Mouse (Mus musculus) small intestine, adult 2 months (tissue): ENCODE results near the gene Nelfcd. TPM values are rescaled to one million over a fixed set of nuclear protein-coding genes. Genes with fewer than 3 reads are reported as not detected.

Experiments used
- H3K27ac ChIP-seq: fragments of 200-500 bp; 2 replicates; pipeline ENCODE4 v1.5.1; 2012; ENCODE audit warnings: low read depth, low read length, control low read depth, inconsistent platforms; ENCODE audit not compliant: insufficient read depth
- H3K27me3 ChIP-seq: fragments of 200-500 bp; 2 replicates; pipeline ENCODE4 v1.6.1; 2012; ENCODE audit warnings: mild to moderate bottlenecking, moderate library complexity, low read length, inconsistent platforms; ENCODE audit not compliant: control insufficient read depth, insufficient read depth
- H3K36me3 ChIP-seq: fragments of 200-500 bp; 2 replicates; pipeline ENCODE4 v1.6.1; 2012; ENCODE audit warnings: mild to moderate bottlenecking, low read length, control low read depth, inconsistent platforms; ENCODE audit not compliant: control insufficient read depth, insufficient read depth
- H3K4me1 ChIP-seq: fragments of 200-500 bp; 2 replicates; pipeline ENCODE4 v1.6.1; 2012; ENCODE audit warnings: low read length, inconsistent platforms, mixed read lengths; ENCODE audit not compliant: control insufficient read depth, insufficient read depth, insufficient read length
- H3K4me3 ChIP-seq: fragments of 200-500 bp; 2 replicates; pipeline ENCODE4 v1.5.1; 2012; ENCODE audit warnings: low read depth, mild to moderate bottlenecking, control low read depth, inconsistent platforms, low read length, moderate library complexity
- CTCF ChIP-seq: fragments of 200-500 bp; IDR thresholded peaks from 2 replicates; pipeline ENCODE4 v1.5.1; 2012; ENCODE audit warnings: low read depth, mild to moderate bottlenecking, control low read depth, inconsistent platforms, low read length, moderate library complexity, mixed read lengths; ENCODE audit not compliant: insufficient replicate concordance, insufficient read length; ENCODE audit errors: extremely low read depth
- POLR2A ChIP-seq: fragments of 200-500 bp; IDR thresholded peaks from 2 replicates; pipeline ENCODE4 v1.6.1; 2012; ENCODE audit warnings: low read depth, mild to moderate bottlenecking, control low read depth, inconsistent platforms, low read length, moderate library complexity
- WGBS: fragments of 180-500 bp; shearing (Covaris S2); methylation state at CpG from one replicate; pipeline ENCODE4 v1.1.7; 2018; 5-methylcytosine and 5-hydroxymethylcytosine counted together
- polyA plus RNA-seq: library from polyadenylated mRNA; depleted of rRNA; stranded (reverse); fragments of >200 nt; gene quantifications from 2 replicates; pipeline ENCODE4 v1.2.3, GENCODE M21; 2012

Nelfcd gene
- polyA plus RNA-seq, 1 experiment: 50.4 TPM

DNA sequence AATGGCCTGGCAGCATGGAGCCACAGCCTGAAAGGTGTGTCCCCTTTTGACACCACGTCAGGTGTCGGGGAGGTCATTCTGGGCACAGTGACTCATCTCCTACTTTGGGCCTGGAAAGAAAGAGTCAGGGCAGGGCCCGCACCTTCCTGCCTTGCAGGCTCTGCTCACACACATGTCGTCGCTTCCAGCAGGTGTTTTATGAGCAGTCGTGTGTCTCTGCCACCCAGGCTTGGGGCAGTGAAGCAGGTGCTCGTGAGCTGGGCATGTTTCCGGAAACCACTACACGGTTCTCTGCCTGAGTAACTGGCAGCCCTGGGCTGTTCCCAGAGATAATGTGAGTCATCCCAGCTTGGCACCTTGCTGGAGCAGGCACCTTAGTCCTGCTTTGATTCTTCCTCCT, 26.9 kb downstream of the Nelfcd start:
- WGBS: 33% methylated on average over 9 of the region's 9 CpGs
- no peaks in the 10 kb centered on the region for H3K27me3 ChIP-seq
- H3K4me1 ChIP-seq: peaks cover 17% of the 10 kb centered on the region
- peak overlapping the region; percentile 37 for H3K4me3 ChIP-seq
- peak overlapping the region; percentile 35 for H3K27ac ChIP-seq
- TF ChIP-seq POLR2A (no peak), CTCF (no peak)
- H3K36me3 ChIP-seq: no peaks in the 10 kb centered on the region

DNA sequence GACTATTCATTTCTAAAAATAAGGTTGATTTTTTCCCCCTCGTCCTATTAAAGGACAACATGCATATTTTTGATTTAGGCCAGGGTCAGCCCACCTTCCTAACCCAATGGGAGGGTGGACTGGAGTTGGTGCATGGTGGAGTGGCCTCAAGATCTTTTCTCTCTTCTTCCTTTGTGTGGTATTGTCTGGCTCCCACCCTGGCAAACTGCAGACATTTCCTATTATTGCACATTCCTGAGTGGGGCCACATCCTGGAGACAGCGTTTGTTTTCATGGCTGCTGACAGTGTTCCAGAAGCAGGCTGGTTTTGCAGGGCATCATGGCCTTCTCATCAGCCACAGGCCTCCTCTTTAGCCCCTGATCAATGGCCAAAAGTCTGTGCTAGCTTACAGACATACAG, 27.4 kb downstream of the Nelfcd start:
- H3K27me3 ChIP-seq: no peaks in the 10 kb centered on the region
- H3K4me3 ChIP-seq: no peak overlapping the region
- H3K27ac ChIP-seq: no peak overlapping the region
- 48% methylated on average over 2 of the region's 2 CpGs for WGBS
- H3K4me1 ChIP-seq: peaks cover 12% of the 10 kb centered on the region
- no peaks in the 10 kb centered on the region for H3K36me3 ChIP-seq
- TF ChIP-seq POLR2A (no peak), CTCF (no peak)

DNA sequence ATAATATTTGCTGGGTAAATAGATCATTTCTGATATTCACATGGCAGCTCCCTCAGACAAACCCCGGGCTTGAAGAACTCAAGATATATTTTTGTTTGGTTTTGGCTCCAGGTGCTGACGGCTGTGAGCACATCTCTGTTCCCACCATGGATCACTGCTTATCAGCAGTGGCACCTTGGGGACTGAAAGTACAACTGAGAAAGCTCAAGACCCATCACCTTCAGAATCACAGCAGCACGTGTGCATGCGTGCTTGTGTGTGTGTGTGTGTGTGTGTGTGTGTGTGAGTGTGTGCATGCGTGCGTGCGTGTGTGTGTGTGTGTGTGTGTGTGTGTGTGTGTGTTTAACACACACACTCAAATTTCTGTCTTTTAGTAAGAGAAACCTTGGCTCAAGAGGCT, 28.8 kb downstream of the Nelfcd start:
- H3K27ac ChIP-seq: no peak overlapping the region
- H3K27me3 ChIP-seq: no peaks in the 10 kb centered on the region
- TF ChIP-seq CTCF: no peak
- no peak for TF ChIP-seq POLR2A
- H3K4me1 ChIP-seq: peaks cover 6% of the 10 kb centered on the region
- H3K4me3 ChIP-seq: no peak overlapping the region
- WGBS: 81% methylated on average over 7 of the region's 7 CpGs
- no peaks in the 10 kb centered on the region for H3K36me3 ChIP-seq

- peaks cover 5% of the 10 kb centered on the region for H3K4me1 ChIP-seq
- H3K27me3 ChIP-seq: no peaks in the 10 kb centered on the region
- WGBS: 82% methylated on average over 6 of the region's 6 CpGs
- no peaks in the 10 kb centered on the region for H3K36me3 ChIP-seq
- H3K27ac ChIP-seq: no peak overlapping the region
- no peak for TF ChIP-seq POLR2A
- no peak for TF ChIP-seq CTCF
- no peak overlapping the region for H3K4me3 ChIP-seq
Observed at GRCm38 (mm10) chr2:174445018-174445417, 29.4 kb downstream of the Nelfcd start.

GRCm38 (mm10) chr2:174446492-174446891, 30.9 kb downstream of the Nelfcd start:
- 67% methylated on average over 7 of the region's 7 CpGs for WGBS
- Histone ChIP-seq H3K4me3 (no peak overlapping the region), H3K27ac (no peak overlapping the region), H3K27me3 (no peaks in the 10 kb centered on the region), H3K4me1 (peaks cover 3% of the 10 kb centered on the region), H3K36me3 (no peaks in the 10 kb centered on the region)
- TF ChIP-seq CTCF: no peak
- no peak for TF ChIP-seq POLR2A

- TF ChIP-seq POLR2A (no peak), CTCF (no peak)
- Histone ChIP-seq H3K27ac (no peak overlapping the region), H3K4me3 (no peak overlapping the region), H3K27me3 (no peaks in the 10 kb centered on the region), H3K36me3 (no peaks in the 10 kb centered on the region), H3K4me1 (peaks cover 3% of the 10 kb centered on the region)
- WGBS: 74% methylated on average over 8 of the region's 8 CpGs
Observed at GRCm38 (mm10) chr2:174446905-174447304, 31.3 kb downstream of the Nelfcd start.

- no peaks in the 10 kb centered on the region for H3K36me3 ChIP-seq
- 84% methylated on average over 4 of the region's 4 CpGs for WGBS
- TF ChIP-seq POLR2A (no peak), CTCF (no peak)
- no peaks in the 10 kb centered on the region for H3K27me3 ChIP-seq
- no peaks in the 10 kb centered on the region for H3K4me1 ChIP-seq
- H3K27ac ChIP-seq: no peak overlapping the region
- H3K4me3 ChIP-seq: no peak overlapping the region
Observed at GRCm38 (mm10) chr2:174448405-174448804, 32.8 kb downstream of the Nelfcd start.

- no peak within 1 kb of the TSS for H3K4me3 ChIP-seq
- 72% methylated on average over 4 of the region's 4 CpGs for WGBS
- no peaks in the 10 kb centered on the region for H3K27me3 ChIP-seq
- no peaks in the 10 kb centered on the region for H3K36me3 ChIP-seq
- no peak within 1 kb of the TSS for H3K27ac ChIP-seq
- TF ChIP-seq POLR2A (no peak), CTCF (no peak)
- H3K4me1 ChIP-seq: no peaks in the 10 kb centered on the region
Observed at GRCm38 (mm10) chr2:174450353-174450752, 34.7 kb downstream of the Nelfcd start, which contains the start of gene Tubb1. TSS of gene Tubb1 (plus strand) at chr2:174450695.
